Mouse (Mus musculus): ENCODE results near the gene Ugt1a5. TPM values are rescaled to one million over a fixed set of nuclear protein-coding genes. Genes with fewer than 3 reads are reported as not detected.

Ugt1a5 gene
- polyA plus RNA-seq, 1 experiment from 2014 or later, result not detected

GRCm38 (mm10) chr1:88264237-88264868 is 98.5 kb downstream of the Ugt1a5 start:
- no peak for ATAC-seq (ENCODE audit: insufficient number of reproducible peaks, insufficient read depth, low FRiP score, low read depth)
- H3K4me2 ChIP-seq (ENCODE audit: low read length), result no peak overlapping the region
- H3K27me3 ChIP-seq (ENCODE audit: control insufficient read depth, insufficient read depth, low read length), result no peaks in the 10 kb centered on the region
- H3K4me3 ChIP-seq (ENCODE audit: control insufficient read depth in 1 of 2, insufficient read depth in 1 of 2, low read depth in 1 of 2, low read length in 2 of 2), result no peak overlapping the region
- H3K4me1 ChIP-seq (ENCODE audit: control insufficient read depth in 2 of 2, insufficient read depth in 2 of 2, low read length in 2 of 2), result peaks cover 3 to 25% of the 10 kb centered on the region in 2 experiments
- H3K27ac ChIP-seq (replicated peaks in 1 of 2; ENCODE audit: control insufficient read depth in 1 of 2, insufficient read depth in 1 of 2, low read depth in 2 of 2, low read length in 2 of 2), result no peak overlapping the region
- WGBS, result 78% methylated on average over 7 of the region's 7 CpGs
- H3K9me3 ChIP-seq (ENCODE audit: control insufficient read depth, low read length), result no peaks in the 10 kb centered on the region
- H3K9ac ChIP-seq (ENCODE audit: low read length), result no peak overlapping the region
- H3K36me3 ChIP-seq (ENCODE audit: control insufficient read depth, insufficient read depth, low read length), result peaks cover 94% of the 10 kb centered on the region

GRCm38 (mm10) chr1:88264869-88265240 is 99.0 kb downstream of the Ugt1a5 start:
- H3K27me3 ChIP-seq (ENCODE audit: control insufficient read depth, insufficient read depth, low read length), result no peaks in the 10 kb centered on the region
- peaks cover 0 to 24% of the 10 kb centered on the region in 2 experiments for H3K4me1 ChIP-seq (ENCODE audit: control insufficient read depth in 2 of 2, insufficient read depth in 2 of 2, low read length in 2 of 2)
- no peak overlapping the region for H3K27ac ChIP-seq (replicated peaks in 1 of 2; ENCODE audit: control insufficient read depth in 1 of 2, insufficient read depth in 1 of 2, low read depth in 2 of 2, low read length in 2 of 2)
- H3K36me3 ChIP-seq (ENCODE audit: control insufficient read depth, insufficient read depth, low read length), result peaks cover 99% of the 10 kb centered on the region
- no peak overlapping the region for H3K4me2 ChIP-seq (ENCODE audit: low read length)
- WGBS, result 70% methylated on average over 4 of the region's 4 CpGs
- no peaks in the 10 kb centered on the region for H3K9me3 ChIP-seq (ENCODE audit: control insufficient read depth, low read length)
- H3K9ac ChIP-seq (ENCODE audit: low read length), result no peak overlapping the region
- H3K4me3 ChIP-seq (ENCODE audit: control insufficient read depth in 1 of 2, insufficient read depth in 1 of 2, low read depth in 1 of 2, low read length in 2 of 2), result no peak overlapping the region
- ATAC-seq (ENCODE audit: insufficient number of reproducible peaks, insufficient read depth, low FRiP score, low read depth), result no peak

GRCm38 (mm10) chr1:88266123-88266522 is 100.3 kb downstream of the Ugt1a5 start:
- H3K27me3 ChIP-seq (ENCODE audit: control insufficient read depth, insufficient read depth, low read length), result no peaks in the 10 kb centered on the region

GRCm38 (mm10) chr1:88267489-88267888 is 101.7 kb downstream of the Ugt1a5 start:
- WGBS, result 93% methylated on average over 6 of the region's 6 CpGs
- no peak for ATAC-seq (ENCODE audit: insufficient number of reproducible peaks, insufficient read depth, low FRiP score, low read depth)
- Histone ChIP-seq H3K4me2 (ENCODE audit: low read length) (no peak overlapping the region), H3K27me3 (ENCODE audit: control insufficient read depth, insufficient read depth, low read length) (no peaks in the 10 kb centered on the region), H3K4me1 (ENCODE audit: control insufficient read depth in 2 of 2, insufficient read depth in 2 of 2, low read length in 2 of 2) (peaks cover 0 to 13% of the 10 kb centered on the region in 2 experiments), H3K27ac (replicated peaks in 1 of 2; ENCODE audit: control insufficient read depth in 1 of 2, insufficient read depth in 1 of 2, low read depth in 2 of 2, low read length in 2 of 2) (no peak overlapping the region), H3K4me3 (ENCODE audit: control insufficient read depth in 1 of 2, insufficient read depth in 1 of 2, low read depth in 1 of 2, low read length in 2 of 2) (no peak overlapping the region), H3K9ac (ENCODE audit: low read length) (no peak overlapping the region), H3K36me3 (ENCODE audit: control insufficient read depth, insufficient read depth, low read length) (peaks cover 91% of the 10 kb centered on the region), H3K9me3 (ENCODE audit: control insufficient read depth, low read length) (no peaks in the 10 kb centered on the region)

More at GRCm38 (mm10) chr1:88266123-88266522, 100.3 kb downstream of the Ugt1a5 start:
- ATAC-seq (ENCODE audit: insufficient number of reproducible peaks, insufficient read depth, low FRiP score, low read depth), result no peak
- Histone ChIP-seq H3K27ac (replicated peaks in 1 of 2; ENCODE audit: control insufficient read depth in 1 of 2, insufficient read depth in 1 of 2, low read depth in 2 of 2, low read length in 2 of 2) (no peak overlapping the region), H3K9me3 (ENCODE audit: control insufficient read depth, low read length) (no peaks in the 10 kb centered on the region), H3K4me3 (ENCODE audit: control insufficient read depth in 1 of 2, insufficient read depth in 1 of 2, low read depth in 1 of 2, low read length in 2 of 2) (no peak overlapping the region), H3K4me1 (ENCODE audit: control insufficient read depth in 2 of 2, insufficient read depth in 2 of 2, low read length in 2 of 2) (peaks cover 0 to 24% of the 10 kb centered on the region in 2 experiments), H3K4me2 (ENCODE audit: low read length) (no peak overlapping the region), H3K9ac (ENCODE audit: low read length) (no peak overlapping the region), H3K36me3 (ENCODE audit: control insufficient read depth, insufficient read depth, low read length) (peaks cover 91% of the 10 kb centered on the region)
- WGBS, result 89% methylated on average over 13 of the region's 13 CpGs

- WGBS, result 83% methylated on average over 6 of the region's 6 CpGs
- ATAC-seq (ENCODE audit: insufficient number of reproducible peaks, insufficient read depth, low FRiP score, low read depth), result no peak
- no peak overlapping the region for H3K4me2 ChIP-seq (ENCODE audit: low read length)
Measured at GRCm38 (mm10) chr1:88268070-88268469, 102.3 kb downstream of the Ugt1a5 start.

More at GRCm38 (mm10) chr1:88268070-88268469, 102.3 kb downstream of the Ugt1a5 start:
- Histone ChIP-seq H3K9me3 (ENCODE audit: control insufficient read depth, low read length) (no peaks in the 10 kb centered on the region), H3K27me3 (ENCODE audit: control insufficient read depth, insufficient read depth, low read length) (no peaks in the 10 kb centered on the region), H3K4me3 (ENCODE audit: control insufficient read depth in 1 of 2, insufficient read depth in 1 of 2, low read depth in 1 of 2, low read length in 2 of 2) (no peak overlapping the region), H3K36me3 (ENCODE audit: control insufficient read depth, insufficient read depth, low read length) (peaks cover 91% of the 10 kb centered on the region), H3K27ac (replicated peaks in 1 of 2; ENCODE audit: control insufficient read depth in 1 of 2, insufficient read depth in 1 of 2, low read depth in 2 of 2, low read length in 2 of 2) (no peak overlapping the region), H3K9ac (ENCODE audit: low read length) (no peak overlapping the region), H3K4me1 (ENCODE audit: control insufficient read depth in 2 of 2, insufficient read depth in 2 of 2, low read length in 2 of 2) (peaks cover 0 to 7% of the 10 kb centered on the region in 2 experiments; a peak in 1 of 4 replicates)

Other genes starting within 250 kb of the Ugt1a5 start
- 30.7 and 32.8 TPM in 2 replicates for gene Usp40, start 157.5 kb upstream of the Ugt1a5 start, polyA plus RNA-seq (2014; fragmentation: Nextera tagmentation; extraction: Ambion mirVana)
- not detected in 2 replicates for gene Ugt1a10, start 110.6 kb upstream of the Ugt1a5 start, polyA plus RNA-seq (2014; fragmentation: Nextera tagmentation; extraction: Ambion mirVana)
- not detected in 2 replicates for gene Ugt1a9, start 95.2 kb upstream of the Ugt1a5 start, polyA plus RNA-seq (2014; fragmentation: Nextera tagmentation; extraction: Ambion mirVana)
- not detected in 2 replicates for gene Ugt1a8, start 78.2 kb upstream of the Ugt1a5 start, polyA plus RNA-seq (2014; fragmentation: Nextera tagmentation; extraction: Ambion mirVana)
- 1.0 and 2.1 TPM in 2 replicates for gene Ugt1a7c, start 71.0 kb upstream of the Ugt1a5 start, polyA plus RNA-seq (2014; fragmentation: Nextera tagmentation; extraction: Ambion mirVana)
- 0.11 TPM in 1 of 2 replicates, not detected in the other for gene Ugt1a6b, start 62.8 kb upstream of the Ugt1a5 start, polyA plus RNA-seq (2014; fragmentation: Nextera tagmentation; extraction: Ambion mirVana)
- gene Ugt1a6a, start 31.2 kb upstream of the Ugt1a5 start, polyA plus RNA-seq (2014; fragmentation: Nextera tagmentation; extraction: Ambion mirVana), result 0.31 and 0.53 TPM in 2 replicates
- not detected in 2 replicates for gene Ugt1a2, start 34.6 kb downstream of the Ugt1a5 start, polyA plus RNA-seq (2014; fragmentation: Nextera tagmentation; extraction: Ambion mirVana)
- gene Dnajb3, start 39.8 kb downstream of the Ugt1a5 start, polyA plus RNA-seq (2014; fragmentation: Nextera tagmentation; extraction: Ambion mirVana), result 3.9 and 4.1 TPM in 2 replicates
- not detected in 2 replicates for gene Ugt1a1, start 45.9 kb downstream of the Ugt1a5 start, polyA plus RNA-seq (2014; fragmentation: Nextera tagmentation; extraction: Ambion mirVana)
- 0.62 and 0.77 TPM in 2 replicates for gene Mroh2a, start 61.0 kb downstream of the Ugt1a5 start, polyA plus RNA-seq (2014; fragmentation: Nextera tagmentation; extraction: Ambion mirVana)
- gene Hjurp, start 111.6 kb downstream of the Ugt1a5 start, polyA plus RNA-seq (2014; fragmentation: Nextera tagmentation; extraction: Ambion mirVana), result 104 TPM in 2 replicates
- 0.04 TPM in 1 of 2 replicates, not detected in the other for gene Trpm8, start 111.6 kb downstream of the Ugt1a5 start, polyA plus RNA-seq (2014; fragmentation: Nextera tagmentation; extraction: Ambion mirVana)
- not detected in 2 replicates for gene Spp2, start 240.9 kb downstream of the Ugt1a5 start, polyA plus RNA-seq (2014; fragmentation: Nextera tagmentation; extraction: Ambion mirVana)

Measured in heart, embryonic 14.5 days (tissue).